Mouse (Mus musculus) telencephalon, adult 2 months (tissue): Measurements from ENCODE around the gene Polh.

ENCODE experiments used
- DNase-seq: peaks from one replicate; pipeline ENCODE4 v3.0.0-alpha.2; 2011; ENCODE audit warnings: low read depth, low spot score

The Polh gene

GRCm38 (mm10) chr17:46202421-46203071, at the start of gene Polh, which contains the start of gene Xpo5:
Polh (minus strand) TSS chr17:46202645.
Xpo5 (plus strand) TSS chr17:46202782.
- DNase-seq, result peak; percentile 84

GRCm38 (mm10) chr17:46251174-46251573, 48.7 kb upstream of the Polh start:
- DNase-seq, result no peak

- no peak for DNase-seq
Measured at GRCm38 (mm10) chr17:46248189-46248522, 45.7 kb upstream of the Polh start.

DNA sequence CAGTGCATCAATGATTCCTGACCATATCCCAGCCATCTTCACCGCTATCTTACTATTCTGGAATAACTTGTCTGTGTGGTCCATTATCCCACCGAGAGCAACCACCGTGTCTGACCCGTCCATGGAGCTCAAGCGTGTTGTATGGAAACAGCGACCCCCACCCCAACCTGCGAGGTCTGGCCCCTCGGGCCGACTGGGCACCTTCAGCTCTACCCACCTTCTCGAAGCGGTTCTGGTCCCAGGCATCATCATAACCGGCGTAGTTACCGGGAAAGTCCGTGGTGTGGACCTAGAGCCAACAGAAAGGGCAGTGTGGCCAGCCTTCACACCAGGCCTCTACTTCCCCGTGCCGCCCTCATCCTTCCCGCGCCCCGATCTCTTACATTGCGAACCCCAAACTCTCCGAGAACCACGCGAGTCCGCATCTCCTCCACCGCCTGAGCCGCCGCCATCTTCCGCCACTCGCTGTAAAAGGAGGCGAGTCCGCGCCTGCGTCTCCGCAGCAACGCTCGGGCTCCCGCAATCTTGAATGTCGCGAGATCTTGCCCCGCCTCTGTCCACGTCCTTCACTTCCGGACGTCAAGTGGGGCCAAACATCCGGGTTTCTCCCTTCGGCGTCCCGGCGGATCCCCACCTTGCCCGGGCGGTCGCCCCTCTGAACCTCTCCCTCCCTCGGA, 45.2 kb upstream of the Polh start, which contains the start of the genes Polr1c and Yipf3:
TSS of gene Polr1c (minus strand) at position 543 of the 677 bp plus-strand sequence.
TSS of gene Yipf3 (plus strand) at position 569 of the 677 bp plus-strand sequence.
- peak; percentile 92 for DNase-seq

GRCm38 (mm10) chr17:46244579-46244978, 42.1 kb upstream of the Polh start:
- DNase-seq, result no peak

- no peak for DNase-seq
Measured at GRCm38 (mm10) chr17:46243624-46244023, 41.2 kb upstream of the Polh start.

DNA sequence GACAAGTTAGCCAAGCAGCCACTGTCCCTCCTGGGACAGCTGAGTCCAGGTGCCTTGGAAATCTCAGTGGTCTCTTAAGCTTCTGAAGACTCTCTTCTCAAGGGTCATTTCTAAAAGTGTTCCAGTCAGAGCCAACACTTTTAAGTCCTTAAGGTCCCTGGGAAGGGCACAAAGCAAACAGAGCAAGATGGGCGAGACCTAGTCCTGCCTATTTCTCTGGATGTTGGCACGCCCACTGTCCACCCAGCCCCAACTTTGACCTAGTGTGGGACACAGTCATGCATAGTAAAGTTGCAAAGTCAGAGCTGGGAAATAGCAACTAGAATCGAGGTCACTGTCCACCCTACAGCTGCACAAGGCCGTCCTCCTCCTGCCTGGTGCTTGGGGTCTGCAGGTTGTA, 40.5 kb upstream of the Polh start:
- DNase-seq, result no peak

DNA sequence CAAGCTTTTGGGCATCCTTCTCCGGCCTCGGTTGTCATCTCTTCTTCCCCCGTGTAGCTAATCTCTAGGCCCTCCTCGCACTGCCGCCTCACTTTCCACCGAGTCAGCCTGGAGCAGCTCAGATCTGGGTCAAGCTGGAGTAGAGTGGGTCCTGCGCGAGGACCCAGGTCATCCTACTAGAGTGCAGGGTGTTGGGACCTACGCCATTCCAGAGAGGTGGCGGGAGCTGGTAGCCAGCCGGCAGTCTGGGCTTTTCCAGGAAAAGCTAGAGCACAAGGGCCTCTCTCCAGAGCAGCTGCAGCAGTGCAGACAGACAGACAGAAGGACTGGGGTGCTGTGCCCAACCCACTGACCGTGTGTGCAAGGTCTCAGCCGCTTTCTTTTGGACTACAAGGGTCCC, 39.8 kb upstream of the Polh start:
- no peak for DNase-seq

- DNase-seq, result no peak
Measured at GRCm38 (mm10) chr17:46241471-46241870, 39.0 kb upstream of the Polh start.

DNA sequence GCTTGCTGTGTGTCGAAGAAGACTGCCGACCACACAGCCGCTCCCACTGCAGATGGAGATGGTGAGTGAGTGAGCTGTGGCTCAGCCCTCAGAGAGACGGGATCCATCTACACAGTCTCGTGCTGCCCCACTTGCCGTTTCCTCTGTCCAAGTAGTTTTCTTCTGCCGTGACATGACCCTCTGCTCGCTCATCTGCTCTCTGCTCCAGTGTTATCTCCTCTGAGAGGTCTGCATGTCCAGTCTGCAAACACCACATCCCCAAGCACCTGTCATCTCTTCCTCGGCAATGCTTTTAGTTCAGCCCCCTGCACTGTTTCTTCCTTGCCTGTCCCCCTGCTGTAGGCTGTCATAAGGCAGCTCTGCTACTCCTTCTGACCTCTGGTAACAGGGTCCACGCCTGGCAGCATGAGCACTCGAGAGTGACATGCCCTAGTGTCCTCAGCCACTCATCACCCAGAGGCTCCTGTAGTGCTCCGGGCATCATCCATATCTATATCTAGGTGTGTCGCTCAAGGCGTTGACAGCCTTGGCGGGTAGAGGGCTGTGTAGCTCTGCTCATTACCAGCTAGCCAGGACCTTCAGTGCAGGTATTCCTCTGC, 37.2 kb upstream of the Polh start:
- DNase-seq, result no peak

DNA sequence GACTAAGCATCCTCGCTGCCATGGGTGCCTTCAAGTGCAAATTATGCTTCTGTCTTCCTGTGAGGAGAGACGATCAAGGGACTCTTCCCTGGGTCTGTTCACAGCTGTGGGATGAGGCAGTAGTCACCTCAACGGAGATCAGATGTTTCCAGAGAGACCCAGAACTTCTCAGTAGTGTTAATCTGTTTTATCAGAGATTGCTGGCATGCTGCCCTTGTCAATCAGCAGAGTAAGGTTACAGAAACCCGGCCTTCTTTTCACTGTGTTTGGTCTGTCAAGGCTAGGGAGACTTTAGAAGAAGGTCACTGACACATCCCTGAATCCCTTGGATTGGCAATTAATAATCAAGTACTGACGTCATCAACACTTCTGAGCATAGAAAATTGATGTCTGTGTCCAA, 35.0 kb upstream of the Polh start:
- no peak for DNase-seq

DNA sequence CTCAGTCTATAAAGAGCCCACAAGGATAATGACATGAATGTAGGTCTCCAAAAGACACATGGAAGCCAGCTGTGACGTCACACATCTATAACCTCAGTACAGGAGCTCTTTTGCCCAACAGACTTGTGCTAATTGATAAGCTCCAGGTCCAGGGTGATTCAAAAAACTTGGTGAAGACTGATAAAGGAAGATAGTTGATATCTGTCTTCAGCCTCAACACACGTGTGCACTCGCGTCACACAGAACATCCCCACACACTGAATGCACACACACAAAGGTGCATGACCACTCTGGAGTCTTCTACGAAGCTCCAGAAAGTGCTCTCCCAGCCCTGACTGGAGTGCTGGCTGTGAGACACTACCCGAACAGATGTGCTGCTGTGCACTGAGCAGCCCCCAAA, 34.6 kb upstream of the Polh start:
- no peak for DNase-seq

GRCm38 (mm10) chr17:46236067-46236466, 33.6 kb upstream of the Polh start:
- DNase-seq, result no peak

GRCm38 (mm10) chr17:46227576-46227975, 25.1 kb upstream of the Polh start:
- no peak for DNase-seq

DNA sequence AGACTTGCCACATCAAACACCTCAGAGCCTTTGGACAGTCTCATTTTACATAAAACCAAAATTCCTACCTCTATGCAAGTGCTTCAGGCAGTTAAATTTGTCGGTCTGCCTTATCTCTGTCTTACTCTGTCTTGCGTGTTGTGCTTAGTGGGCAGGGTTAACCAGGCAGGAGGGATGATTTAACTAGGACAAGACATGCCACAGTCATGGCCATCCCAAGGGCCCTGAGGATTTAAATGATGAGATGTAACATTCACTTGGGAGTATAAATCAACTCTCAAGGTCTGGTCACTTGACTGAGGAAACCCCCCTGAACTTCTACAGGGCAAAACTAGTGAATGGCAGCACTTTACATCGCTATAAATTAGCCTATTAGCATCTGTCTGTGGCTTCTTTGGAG, 19.2 kb upstream of the Polh start:
- no peak for DNase-seq

- no peak for DNase-seq
Measured at GRCm38 (mm10) chr17:46210550-46210949, 8.1 kb upstream of the Polh start.

DNA sequence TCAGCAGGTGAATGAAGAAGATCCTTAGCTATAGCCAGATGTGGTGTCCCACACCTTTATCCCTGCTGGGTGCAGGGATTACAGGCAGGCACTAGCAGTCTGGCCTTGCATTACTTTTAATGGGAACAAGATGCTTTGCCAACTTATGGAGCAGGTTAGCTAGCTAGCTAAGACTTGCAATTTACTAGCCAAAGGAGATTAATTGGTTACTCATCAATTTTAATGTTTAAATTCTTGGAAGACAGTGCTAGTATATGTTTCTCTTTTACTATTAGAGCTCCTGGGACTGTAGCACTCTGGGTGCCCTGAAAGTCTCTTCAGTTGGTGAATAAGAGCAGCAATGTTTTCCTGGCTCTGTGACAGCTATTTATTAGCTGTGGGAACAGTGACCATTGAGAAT, 4.2 kb upstream of the Polh start:
- DNase-seq, result no peak

- DNase-seq, result peak; percentile 1
Measured at GRCm38 (mm10) chr17:46203078-46203477, 633 bp upstream of the Polh start.

DNA sequence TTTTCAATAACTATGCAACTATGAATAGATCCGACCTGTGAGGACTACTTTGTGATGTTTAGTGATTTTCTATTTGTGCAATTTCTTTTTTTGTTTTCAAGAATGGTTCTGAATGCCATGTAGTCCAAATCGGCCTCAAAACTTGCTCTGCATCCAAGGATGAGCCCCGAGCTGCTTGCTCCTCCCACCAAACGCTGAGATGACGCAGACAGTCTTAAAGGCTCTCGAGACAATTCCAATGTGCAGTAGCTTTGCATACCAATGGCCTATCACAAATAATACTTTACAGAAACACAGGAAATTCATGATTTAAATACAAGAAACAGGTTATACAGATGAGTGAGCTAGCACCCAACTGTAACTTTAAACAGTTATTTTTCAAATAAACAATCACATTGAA, 1.3 kb downstream of the Polh start:
- DNase-seq, result peak; percentile 4

- no peak for DNase-seq
Measured at GRCm38 (mm10) chr17:46188829-46189228, 13.6 kb downstream of the Polh start.

GRCm38 (mm10) chr17:46182273-46182672, 20.2 kb downstream of the Polh start:
- DNase-seq, result no peak

- DNase-seq, result no peak
Measured at GRCm38 (mm10) chr17:46170538-46170937, 31.9 kb downstream of the Polh start.

GRCm38 (mm10) chr17:46168768-46169167, 33.7 kb downstream of the Polh start:
- DNase-seq, result no peak
